Mouse (Mus musculus) liver, embryonic 14.5 days (tissue): ENCODE data around the gene Mrpl34.

Source experiments
- CTCF ChIP-seq: IDR thresholded peaks from 2 replicates; pipeline ENCODE4 v1.5.1; 2016; ENCODE audit warnings: antibody characterized with exemption, low read depth, control low read depth
- EP300 ChIP-seq: IDR thresholded peaks from 2 replicates; pipeline ENCODE4 v1.6.1; 2016; ENCODE audit warnings: antibody characterized with exemption, low read depth

GRCm38 (mm10) chr8:71470146-71470912, 5.6 kb downstream of the Mrpl34 start:
- TF ChIP-seq CTCF (no peak), EP300 (no peak)
